18 mouse cellular contexts compared by ENCODE assay signal in genomic region chr10:85617501-85618417, GRCm38 (mm10).
A peak's percentile ranks its signal among the peaks of the same experiment; 100 is the strongest.
DNase-seq lines count a peak whose midpoint lies in the region; ATAC-seq and TF ChIP-seq lines count a peak whose summit lies in the region.
"Had no signal": no experiment of that assay in that cellular context is flagged by ENCODE, and none has a peak within 500 bp of the region (broad histone marks: within the 10 kb centered on the region; RNA-seq: fewer than 3 reads in every experiment).

No protein-coding gene starts in this region.

- no peak overlapping the region for H3K4me2 ChIP-seq in hindbrain, embryonic 11.5 days (replicated peaks; ENCODE audit: low read depth, low read length)
- no peak overlapping the region for H3K4me2 ChIP-seq in hindbrain, embryonic 14.5 days (replicated peaks)
- H3K4me2 ChIP-seq in midbrain, embryonic 11.5 days, result no peak overlapping the region
- no peak overlapping the region for H3K4me2 ChIP-seq in midbrain, postnatal 0 days (ENCODE audit: low read depth, low read length, poor library complexity, severe bottlenecking)
- H3K4me2 ChIP-seq in hindbrain, embryonic 15.5 days, result no peak overlapping the region
- no peak overlapping the region for H3K4me2 ChIP-seq in midbrain, embryonic 15.5 days
- H3K4me2 ChIP-seq: heart, embryonic 13.5 days; liver, embryonic 15.5 days; neural tube, embryonic 13.5 days had no signal

- H3K9ac ChIP-seq in hindbrain, embryonic 11.5 days (ENCODE audit: low read depth, low read length), result no peak overlapping the region
- H3K9ac ChIP-seq in hindbrain, embryonic 14.5 days, result no peak overlapping the region
- no peak overlapping the region for H3K9ac ChIP-seq in midbrain, embryonic 11.5 days (ENCODE audit: low read length)
- no peak overlapping the region for H3K9ac ChIP-seq in midbrain, postnatal 0 days (replicated peaks; ENCODE audit: low read length, poor library complexity, severe bottlenecking)
- H3K9ac ChIP-seq in hindbrain, embryonic 15.5 days, result no peak overlapping the region
- H3K9ac ChIP-seq in midbrain, embryonic 15.5 days, result no peak overlapping the region
- H3K9ac ChIP-seq: heart, embryonic 13.5 days; liver, embryonic 15.5 days; neural tube, embryonic 13.5 days had no signal

- 52% methylated on average over 12 of the region's 12 CpGs for WGBS in hindbrain, embryonic 11.5 days
- 42% methylated on average over 12 of the region's 12 CpGs for WGBS in hindbrain, embryonic 14.5 days
- 59% methylated on average over 12 of the region's 12 CpGs for WGBS in midbrain, embryonic 11.5 days
- WGBS in midbrain, postnatal 0 days, result 47% methylated on average over 12 of the region's 12 CpGs
- 42% methylated on average over 12 of the region's 12 CpGs for WGBS in hindbrain, embryonic 15.5 days
- 47% methylated on average over 12 of the region's 12 CpGs for WGBS in midbrain, embryonic 15.5 days

- H3K27ac ChIP-seq in hindbrain, embryonic 11.5 days (ENCODE audit: low read depth, low read length), result peak overlapping the region; percentile 39; the same call in 1 of the 2 replicates
- no peak overlapping the region for H3K27ac ChIP-seq in hindbrain, embryonic 14.5 days
- H3K27ac ChIP-seq in midbrain, embryonic 11.5 days (ENCODE audit: low read depth, low read length), result no peak overlapping the region
- no peak overlapping the region for H3K27ac ChIP-seq in midbrain, postnatal 0 days (ENCODE audit: low read depth, low read length)
- H3K27ac ChIP-seq in hindbrain, embryonic 15.5 days (replicated peaks), result 0 out of 2 replicates have a peak overlapping the region, but pooled peaks have one; percentile 34
- H3K27ac ChIP-seq in midbrain, embryonic 15.5 days, result no peak overlapping the region
- H3K27ac ChIP-seq: heart, embryonic 13.5 days; liver, embryonic 15.5 days; neural tube, embryonic 13.5 days had no signal

- H3K4me3 ChIP-seq in hindbrain, embryonic 11.5 days (ENCODE audit: low read depth, low read length), result no peak overlapping the region
- no peak overlapping the region for H3K4me3 ChIP-seq in hindbrain, embryonic 14.5 days (replicated peaks; ENCODE audit: low read length)
- no peak overlapping the region for H3K4me3 ChIP-seq in midbrain, embryonic 11.5 days (ENCODE audit: low read depth, low read length)
- no peak overlapping the region for H3K4me3 ChIP-seq in midbrain, postnatal 0 days (ENCODE audit: low read depth, low read length)
- H3K4me3 ChIP-seq in hindbrain, embryonic 15.5 days, result no peak overlapping the region
- H3K4me3 ChIP-seq in midbrain, embryonic 15.5 days, result no peak overlapping the region
- H3K4me3 ChIP-seq: heart, embryonic 13.5 days; liver, embryonic 15.5 days; neural tube, embryonic 13.5 days had no signal

- H3K27me3 ChIP-seq in hindbrain, embryonic 11.5 days (ENCODE audit: control insufficient read depth, insufficient read depth, low read length), result no peaks in the 10 kb centered on the region
- no peaks in the 10 kb centered on the region for H3K27me3 ChIP-seq in hindbrain, embryonic 14.5 days (ENCODE audit: control insufficient read depth, insufficient read depth, low read length)
- no peaks in the 10 kb centered on the region for H3K27me3 ChIP-seq in midbrain, embryonic 11.5 days (ENCODE audit: control insufficient read depth, insufficient read depth, low read length)
- H3K27me3 ChIP-seq in midbrain, postnatal 0 days (ENCODE audit: insufficient read depth, low read length), result no peaks in the 10 kb centered on the region
- no peaks in the 10 kb centered on the region for H3K27me3 ChIP-seq in hindbrain, embryonic 15.5 days
- H3K27me3 ChIP-seq in midbrain, embryonic 15.5 days (replicated peaks), result no peaks in the 10 kb centered on the region
- H3K27me3 ChIP-seq: heart, embryonic 13.5 days; liver, embryonic 15.5 days; neural tube, embryonic 13.5 days had no signal

- peaks cover 3% of the 10 kb centered on the region; the same call in 1 of the 2 replicates for H3K4me1 ChIP-seq in hindbrain, embryonic 11.5 days (replicated peaks; ENCODE audit: control insufficient read depth, insufficient read depth, low read length)
- H3K4me1 ChIP-seq in hindbrain, embryonic 14.5 days (replicated peaks; ENCODE audit: control insufficient read depth, insufficient read depth, low read length), result 0 out of 2 replicates have a peak, but pooled peaks cover 8% of the 10 kb centered on the region
- peaks cover 17% of the 10 kb centered on the region for H3K4me1 ChIP-seq in midbrain, embryonic 11.5 days (ENCODE audit: control insufficient read depth, insufficient read depth, low read length)
- H3K4me1 ChIP-seq in midbrain, postnatal 0 days (ENCODE audit: insufficient read depth, low read length), result no peaks in the 10 kb centered on the region
- peaks cover 7% of the 10 kb centered on the region for H3K4me1 ChIP-seq in hindbrain, embryonic 15.5 days (replicated peaks)
- H3K4me1 ChIP-seq in midbrain, embryonic 15.5 days, result no peaks in the 10 kb centered on the region; the same call in 1 of the 2 replicates
- H3K4me1 ChIP-seq: heart, embryonic 13.5 days; liver, embryonic 15.5 days had no signal

- peak; percentile 27 for DNase-seq in hindbrain, embryonic 11.5 days (ENCODE audit: low spot score)
- DNase-seq in hindbrain, embryonic 14.5 days (ENCODE audit: low spot score), result no peak
- peak; percentile 83 for DNase-seq in midbrain, embryonic 11.5 days (ENCODE audit: low spot score, missing footprints)
- no peak for DNase-seq in midbrain, postnatal 0 days (ENCODE audit: low spot score)
- no peak for DNase-seq in cerebellum, adult 11 months
- DNase-seq: cerebellum, postnatal 25 days; heart, postnatal 36 days; lung, postnatal 10 days; right cerebral cortex, postnatal 4 days; thymus, postnatal 4 days had no signal

- no peaks in the 10 kb centered on the region for H3K36me3 ChIP-seq in hindbrain, embryonic 11.5 days (ENCODE audit: control insufficient read depth, insufficient read depth, low read length)
- H3K36me3 ChIP-seq in hindbrain, embryonic 14.5 days (replicated peaks; ENCODE audit: control insufficient read depth, insufficient read depth), result no peaks in the 10 kb centered on the region
- no peaks in the 10 kb centered on the region for H3K36me3 ChIP-seq in midbrain, embryonic 11.5 days (ENCODE audit: control insufficient read depth, insufficient read depth, low read length)
- no peaks in the 10 kb centered on the region for H3K36me3 ChIP-seq in midbrain, postnatal 0 days (ENCODE audit: insufficient read depth, low read length)
- no peaks in the 10 kb centered on the region for H3K36me3 ChIP-seq in hindbrain, embryonic 15.5 days
- no peaks in the 10 kb centered on the region for H3K36me3 ChIP-seq in midbrain, embryonic 15.5 days (replicated peaks)
- H3K36me3 ChIP-seq: G1E; heart, embryonic 13.5 days; liver, embryonic 15.5 days; neural tube, embryonic 13.5 days had no signal

- H3K9me3 ChIP-seq in hindbrain, embryonic 11.5 days (ENCODE audit: control insufficient read depth, low read length), result no peaks in the 10 kb centered on the region
- no peaks in the 10 kb centered on the region for H3K9me3 ChIP-seq in hindbrain, embryonic 14.5 days (ENCODE audit: control insufficient read depth, low read length)
- no peaks in the 10 kb centered on the region for H3K9me3 ChIP-seq in midbrain, embryonic 11.5 days (ENCODE audit: control insufficient read depth, low read length)
- H3K9me3 ChIP-seq in midbrain, postnatal 0 days (ENCODE audit: low read length), result no peaks in the 10 kb centered on the region
- no peaks in the 10 kb centered on the region for H3K9me3 ChIP-seq in hindbrain, embryonic 15.5 days
- H3K9me3 ChIP-seq in midbrain, embryonic 15.5 days, result no peaks in the 10 kb centered on the region
- H3K9me3 ChIP-seq: heart, embryonic 13.5 days; liver, embryonic 15.5 days; neural tube, embryonic 13.5 days had no signal

- no peak for TF ChIP-seq CTCF in midbrain, postnatal 0 days (IDR thresholded peaks at IDR 0.05)

- ATAC-seq in hindbrain, embryonic 11.5 days (ENCODE audit: low FRiP score), result 0 out of 2 replicates have a peak, but pooled peaks have one; percentile 27
- ATAC-seq in hindbrain, embryonic 14.5 days (ENCODE audit: low FRiP score), result no peak
- ATAC-seq in midbrain, embryonic 11.5 days (ENCODE audit: low FRiP score), result peak; percentile 67
- ATAC-seq in midbrain, postnatal 0 days (ENCODE audit: low FRiP score), result no peak
- no peak for ATAC-seq in hindbrain, embryonic 15.5 days (ENCODE audit: low FRiP score, low read depth)
- 0 out of 2 replicates have a peak, but pooled peaks have one; percentile 58 for ATAC-seq in midbrain, embryonic 15.5 days (replicated peaks)
- ATAC-seq: forebrain, embryonic 16.5 days; intestine, embryonic 16.5 days had no signal

Comparison
In these comparisons a context has a peak if more than half of its experiments do, and no peak if none do; other contexts are left out.
1. ATAC-seq: peak in hindbrain, embryonic 11.5 days (single experiment), midbrain, embryonic 11.5 days (single experiment) and midbrain, embryonic 15.5 days (single experiment); none in hindbrain, embryonic 14.5 days (single experiment), midbrain, postnatal 0 days (single experiment) and hindbrain, embryonic 15.5 days (single experiment).
2. DNase-seq: peak in hindbrain, embryonic 11.5 days (single experiment) and midbrain, embryonic 11.5 days (single experiment); none in hindbrain, embryonic 14.5 days (single experiment), midbrain, postnatal 0 days (single experiment) and cerebellum, adult 11 months (single experiment).
3. H3K27ac ChIP-seq: peak in hindbrain, embryonic 11.5 days (single experiment) and hindbrain, embryonic 15.5 days (single experiment); none in hindbrain, embryonic 14.5 days (single experiment), midbrain, embryonic 11.5 days (single experiment), midbrain, postnatal 0 days (single experiment) and midbrain, embryonic 15.5 days (single experiment).